Mouse (Mus musculus): ENCODE results near the gene Isoc2a.

Gene Isoc2a

DNA sequence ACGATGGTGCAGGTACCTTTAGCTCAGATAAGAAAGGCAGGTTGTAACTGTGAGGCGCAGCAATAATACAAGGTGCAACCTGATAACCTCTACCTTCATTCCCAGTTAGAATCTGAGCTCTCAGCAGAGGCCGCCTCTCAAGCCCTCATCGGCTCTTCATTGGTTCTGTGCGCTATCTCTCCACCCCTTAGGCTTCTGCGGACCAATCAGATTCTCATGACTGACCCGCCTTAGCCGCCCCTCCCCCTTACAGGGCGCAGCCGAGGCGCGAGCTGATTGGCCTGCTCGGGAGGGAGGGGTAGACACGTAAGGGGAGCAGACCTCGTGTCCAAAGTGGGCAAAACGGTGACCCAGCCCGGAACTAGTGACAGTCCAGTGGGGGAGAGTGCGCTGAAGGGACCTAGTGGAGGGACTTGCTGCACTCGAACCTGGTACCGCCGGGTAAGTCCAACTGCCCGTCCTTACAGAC, at the start of gene Isoc2a:
Gene Isoc2a (plus strand): TSS at position 401 of the 469 bp plus-strand sequence.
- DNase-seq (ENCODE audit: low read depth, low spot score), result peak; percentile 96
- Histone ChIP-seq H3K36me3 (ENCODE audit: control insufficient read depth, insufficient read depth, low read length, poor library complexity, severe bottlenecking) (no peaks in the 10 kb centered on the region), H3K27me3 (ENCODE audit: control insufficient read depth, insufficient read depth, low read length, poor library complexity, severe bottlenecking) (no peaks in the 10 kb centered on the region)

DNA sequence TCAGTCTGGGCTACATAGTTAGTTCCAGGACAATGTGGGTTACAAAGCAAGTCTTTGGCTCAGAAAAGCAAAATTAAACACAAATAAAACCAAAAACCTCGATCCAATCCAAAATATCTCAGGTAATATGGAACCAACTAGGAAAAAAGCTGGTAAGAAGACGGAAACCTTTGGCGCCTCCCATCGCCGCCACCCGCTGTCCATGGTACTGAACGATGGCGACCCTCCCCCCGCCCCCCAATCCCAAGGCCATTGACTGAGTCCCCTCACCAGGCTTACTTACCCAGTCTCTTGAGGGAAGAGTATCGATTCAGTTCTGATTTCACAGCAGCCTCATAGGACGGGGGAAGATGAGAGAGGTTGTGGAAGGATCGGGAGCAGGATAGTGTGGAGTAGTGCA, 46.5 kb upstream of the Isoc2a start:
- Histone ChIP-seq H3K27me3 (ENCODE audit: control insufficient read depth, insufficient read depth, low read length, poor library complexity, severe bottlenecking) (no peaks in the 10 kb centered on the region), H3K36me3 (ENCODE audit: control insufficient read depth, insufficient read depth, low read length, poor library complexity, severe bottlenecking) (no peaks in the 10 kb centered on the region)
- no peak for DNase-seq (ENCODE audit: low read depth, low spot score)

DNA sequence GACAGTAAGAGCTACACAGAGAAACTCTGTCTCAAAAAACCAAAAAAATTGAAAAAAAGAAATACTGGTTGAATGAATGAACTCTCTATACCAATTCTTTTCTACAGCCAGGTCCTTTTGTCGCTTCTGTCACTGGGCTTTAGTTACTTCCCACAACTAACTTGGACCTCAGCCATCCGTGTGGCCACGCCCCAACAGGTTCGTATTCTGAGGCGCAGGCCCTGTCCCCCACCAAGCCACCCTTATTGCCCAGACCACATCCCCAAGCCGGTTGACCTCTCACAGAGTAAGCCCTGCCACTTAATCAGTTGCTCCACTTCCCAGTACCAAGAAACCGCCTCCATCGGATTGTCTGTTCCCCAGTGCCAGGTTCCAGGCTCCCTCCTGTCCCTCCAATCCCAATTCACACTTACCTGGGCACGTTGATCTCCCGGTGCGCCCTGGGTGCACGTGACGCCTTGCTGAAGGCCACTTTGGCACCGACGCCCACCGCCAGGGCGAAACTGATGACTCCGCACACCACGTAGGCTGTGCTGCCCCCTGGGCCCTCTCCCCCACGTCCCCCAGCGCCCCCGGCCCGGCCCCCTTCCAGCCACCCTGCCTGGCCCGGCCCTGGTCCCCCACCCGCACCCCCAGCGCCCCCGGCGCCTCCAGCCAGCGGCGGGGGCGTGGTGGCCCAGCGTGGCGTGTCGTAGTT, 41.2 kb upstream of the Isoc2a start:
- no peak for DNase-seq (ENCODE audit: low read depth, low spot score)
- Histone ChIP-seq H3K27me3 (ENCODE audit: control insufficient read depth, insufficient read depth, low read length, poor library complexity, severe bottlenecking) (peaks cover 2% of the 10 kb centered on the region; the same call in 1 of the 2 replicates), H3K36me3 (ENCODE audit: control insufficient read depth, insufficient read depth, low read length, poor library complexity, severe bottlenecking) (no peaks in the 10 kb centered on the region)

DNA sequence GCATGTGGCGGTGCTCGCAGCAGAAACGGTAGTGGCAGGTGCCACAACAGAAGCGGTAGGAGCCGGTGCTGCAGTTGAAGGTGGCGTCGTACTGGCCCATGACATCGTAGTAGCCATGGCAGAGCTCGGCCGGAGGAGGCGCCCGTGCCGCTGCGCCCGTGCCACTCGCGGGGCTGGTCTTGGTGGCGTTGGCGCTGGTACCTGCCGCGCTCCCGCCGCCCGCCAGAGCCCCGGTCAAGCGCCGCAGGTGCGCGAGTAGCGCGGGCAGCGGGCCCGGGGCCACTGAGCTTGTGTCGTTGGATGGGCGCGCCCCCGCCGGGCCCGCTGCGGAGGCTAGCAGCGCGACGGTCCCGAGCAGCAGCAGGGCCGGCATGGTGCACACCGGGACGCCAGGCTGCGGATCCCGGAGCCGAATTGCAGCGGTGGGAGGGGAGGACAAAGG, 40.6 kb upstream of the Isoc2a start:
- peak; percentile 73 for DNase-seq (ENCODE audit: low read depth, low spot score)
- Histone ChIP-seq H3K27me3 (ENCODE audit: control insufficient read depth, insufficient read depth, low read length, poor library complexity, severe bottlenecking) (peaks cover 2% of the 10 kb centered on the region; the same call in 1 of the 2 replicates), H3K36me3 (ENCODE audit: control insufficient read depth, insufficient read depth, low read length, poor library complexity, severe bottlenecking) (no peaks in the 10 kb centered on the region)

DNA sequence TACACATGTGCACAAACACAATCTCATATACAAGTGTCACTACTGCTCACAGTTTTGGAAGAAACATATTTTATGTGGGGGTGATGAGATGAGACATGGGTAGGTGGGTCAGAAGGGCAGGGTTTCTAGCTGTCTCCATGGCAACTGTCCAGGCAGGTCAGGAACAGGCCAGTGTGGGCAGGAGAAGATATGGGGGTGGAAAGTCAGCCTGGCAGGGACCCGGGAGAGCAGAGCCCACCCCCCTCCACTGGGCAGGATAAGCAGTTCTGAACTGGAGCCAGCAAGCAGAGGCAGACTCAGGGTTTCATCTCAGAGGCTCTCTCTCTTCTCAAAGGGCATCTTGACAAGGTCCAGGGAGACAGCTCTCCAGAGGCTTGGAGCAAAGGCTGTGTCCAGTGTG, 39.3 kb upstream of the Isoc2a start:
- DNase-seq (ENCODE audit: low read depth, low spot score), result no peak
- H3K36me3 ChIP-seq (ENCODE audit: control insufficient read depth, insufficient read depth, low read length, poor library complexity, severe bottlenecking), result no peaks in the 10 kb centered on the region
- peaks cover 2% of the 10 kb centered on the region; the same call in 1 of the 2 replicates for H3K27me3 ChIP-seq (ENCODE audit: control insufficient read depth, insufficient read depth, low read length, poor library complexity, severe bottlenecking)

DNA sequence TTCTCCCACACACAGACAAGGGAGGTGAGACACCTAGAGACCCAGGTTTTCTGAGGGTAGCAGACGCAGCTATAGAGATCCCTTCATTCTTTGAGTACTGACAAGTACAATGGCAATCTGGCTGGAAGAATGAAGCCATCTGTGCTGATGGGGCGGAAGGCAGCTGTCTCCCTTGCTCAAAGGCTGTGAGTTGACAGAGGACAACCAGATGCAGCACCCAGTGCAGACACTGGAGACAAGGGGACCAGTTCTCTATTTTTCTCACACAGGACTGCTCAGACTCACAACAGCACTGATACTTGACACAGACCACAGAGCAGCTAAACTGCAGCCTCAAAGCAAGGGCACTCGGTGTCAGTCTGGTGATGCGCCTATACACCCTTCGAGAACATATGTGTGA, 34.9 kb upstream of the Isoc2a start:
- Histone ChIP-seq H3K36me3 (ENCODE audit: control insufficient read depth, insufficient read depth, low read length, poor library complexity, severe bottlenecking) (no peaks in the 10 kb centered on the region), H3K27me3 (ENCODE audit: control insufficient read depth, insufficient read depth, low read length, poor library complexity, severe bottlenecking) (peaks cover 2% of the 10 kb centered on the region; the same call in 1 of the 2 replicates)
- DNase-seq (ENCODE audit: low read depth, low spot score), result no peak

DNA sequence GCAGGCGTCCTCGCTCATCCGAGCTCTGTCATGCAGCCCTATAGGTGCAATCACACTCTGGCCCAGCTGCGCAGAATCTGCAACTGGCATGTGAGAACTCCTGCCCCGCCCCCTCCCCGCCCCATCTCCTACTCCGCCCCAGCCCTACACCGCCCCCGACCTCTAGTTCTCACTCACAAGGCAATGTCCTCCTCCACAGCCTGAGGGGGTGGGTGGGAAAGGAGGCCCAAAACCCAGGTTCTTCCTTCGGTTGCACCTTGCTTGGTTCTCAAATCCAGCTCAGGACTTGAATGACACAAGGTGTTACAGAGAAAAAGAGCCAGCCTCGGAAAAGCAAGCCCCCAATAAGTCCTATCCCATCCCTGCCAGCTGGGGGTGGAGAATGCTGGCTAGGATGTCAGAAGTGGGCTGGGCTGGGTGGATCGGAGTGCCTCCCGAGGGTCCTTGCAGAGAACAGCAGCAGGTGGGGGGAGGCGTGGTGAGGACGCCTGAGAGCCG, 34.3 kb upstream of the Isoc2a start:
- H3K36me3 ChIP-seq (ENCODE audit: control insufficient read depth, insufficient read depth, low read length, poor library complexity, severe bottlenecking), result no peaks in the 10 kb centered on the region
- peaks cover 2% of the 10 kb centered on the region; the same call in 1 of the 2 replicates for H3K27me3 ChIP-seq (ENCODE audit: control insufficient read depth, insufficient read depth, low read length, poor library complexity, severe bottlenecking)
- DNase-seq (ENCODE audit: low read depth, low spot score), result peak; percentile 17

DNA sequence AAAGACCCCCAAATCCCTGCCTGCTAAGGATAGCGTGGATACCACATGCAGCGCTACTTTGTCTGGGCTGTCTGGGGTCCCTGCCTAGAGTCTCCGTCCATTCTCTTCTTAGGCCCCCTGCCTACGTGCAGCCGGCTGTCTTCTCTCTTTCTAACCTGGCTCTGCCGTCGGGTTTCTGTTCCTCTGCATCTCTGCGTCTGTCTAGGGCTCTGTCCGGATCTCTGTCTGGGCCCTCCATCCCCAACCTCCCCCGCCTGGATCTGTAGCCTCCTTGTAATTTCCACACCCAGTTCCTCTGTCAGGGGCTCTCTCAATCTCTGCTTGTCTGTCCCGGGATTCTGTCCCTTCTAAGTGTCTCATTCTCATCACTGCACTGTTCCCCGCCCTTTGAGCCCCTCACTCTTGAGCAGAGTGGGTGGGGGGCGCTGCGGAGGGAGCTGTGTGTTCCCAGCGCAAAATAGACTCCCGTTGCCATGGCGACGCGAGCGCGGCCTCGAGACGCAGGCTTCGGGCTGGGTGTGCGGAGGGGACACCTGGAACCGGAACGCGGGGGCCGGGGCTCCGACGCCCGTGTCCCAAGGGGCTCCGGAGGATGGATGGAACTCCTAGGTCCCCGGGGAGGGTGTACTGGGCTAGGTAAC, 33.2 kb upstream of the Isoc2a start:
- no peaks in the 10 kb centered on the region; the same call in 1 of the 2 replicates for H3K27me3 ChIP-seq (ENCODE audit: control insufficient read depth, insufficient read depth, low read length, poor library complexity, severe bottlenecking)
- no peaks in the 10 kb centered on the region for H3K36me3 ChIP-seq (ENCODE audit: control insufficient read depth, insufficient read depth, low read length, poor library complexity, severe bottlenecking)
- no peak for DNase-seq (ENCODE audit: low read depth, low spot score)

DNA sequence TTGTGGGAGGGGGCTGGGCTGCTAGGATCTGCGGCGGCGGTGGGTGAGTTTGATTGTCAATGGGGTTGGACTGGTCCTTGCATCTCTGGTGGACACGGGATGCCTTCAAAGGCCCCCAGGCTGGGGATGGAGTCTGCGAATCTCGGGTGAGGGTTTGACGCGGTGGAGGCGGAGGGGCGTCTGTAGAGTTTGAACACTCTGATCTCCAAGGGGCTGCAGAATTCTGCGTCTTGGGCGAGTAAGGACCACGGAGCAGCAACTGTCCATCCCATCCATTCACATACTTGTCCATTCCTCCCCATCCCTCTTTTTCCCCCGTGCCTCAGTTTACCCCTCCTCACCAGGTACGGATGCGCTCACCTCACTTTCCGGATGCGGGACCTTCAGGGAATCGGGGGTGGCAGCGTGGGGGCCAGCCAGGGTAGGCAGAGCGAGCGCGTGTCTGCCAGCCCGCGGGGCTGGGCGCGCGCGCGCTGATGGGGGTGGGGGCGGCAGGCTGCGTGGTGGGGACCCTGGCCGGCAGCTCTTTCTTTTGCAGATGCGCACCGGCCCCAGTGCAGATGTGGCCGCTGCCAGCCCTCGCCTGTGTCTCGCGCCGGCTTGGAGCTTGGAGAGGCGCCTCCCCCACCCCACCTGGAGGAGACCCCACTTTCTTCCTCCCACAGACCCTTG, 32.6 kb upstream of the Isoc2a start, which contains the start of gene Shisa7:
Gene Shisa7 (minus strand): TSS at position 452 of the 672 bp plus-strand sequence.
- Histone ChIP-seq H3K27me3 (ENCODE audit: control insufficient read depth, insufficient read depth, low read length, poor library complexity, severe bottlenecking) (no peaks in the 10 kb centered on the region; the same call in 1 of the 2 replicates), H3K36me3 (ENCODE audit: control insufficient read depth, insufficient read depth, low read length, poor library complexity, severe bottlenecking) (no peaks in the 10 kb centered on the region)
- DNase-seq (ENCODE audit: low read depth, low spot score), result no peak

DNA sequence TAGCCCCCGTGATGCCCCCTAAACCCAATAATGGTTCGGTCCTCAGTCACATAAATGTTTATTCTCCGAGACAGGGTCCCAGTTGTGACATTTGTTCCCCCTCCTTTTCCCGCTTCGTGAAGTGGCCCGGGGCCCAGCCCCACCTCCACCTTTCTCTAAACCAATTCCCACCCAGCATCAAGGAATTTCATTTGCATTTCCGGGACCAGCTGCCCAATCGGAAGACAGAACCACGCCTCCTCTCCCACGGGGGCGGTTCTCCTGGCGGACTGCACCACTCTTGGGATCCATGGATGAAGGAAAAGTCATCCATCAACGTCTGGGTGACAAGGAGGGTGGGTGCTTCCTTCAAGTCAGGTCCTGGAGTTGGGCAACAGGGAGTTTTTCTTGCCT, 32.0 kb upstream of the Isoc2a start:
- Histone ChIP-seq H3K27me3 (ENCODE audit: control insufficient read depth, insufficient read depth, low read length, poor library complexity, severe bottlenecking) (no peaks in the 10 kb centered on the region), H3K36me3 (ENCODE audit: control insufficient read depth, insufficient read depth, low read length, poor library complexity, severe bottlenecking) (no peaks in the 10 kb centered on the region)
- no peak for DNase-seq (ENCODE audit: low read depth, low spot score)

DNA sequence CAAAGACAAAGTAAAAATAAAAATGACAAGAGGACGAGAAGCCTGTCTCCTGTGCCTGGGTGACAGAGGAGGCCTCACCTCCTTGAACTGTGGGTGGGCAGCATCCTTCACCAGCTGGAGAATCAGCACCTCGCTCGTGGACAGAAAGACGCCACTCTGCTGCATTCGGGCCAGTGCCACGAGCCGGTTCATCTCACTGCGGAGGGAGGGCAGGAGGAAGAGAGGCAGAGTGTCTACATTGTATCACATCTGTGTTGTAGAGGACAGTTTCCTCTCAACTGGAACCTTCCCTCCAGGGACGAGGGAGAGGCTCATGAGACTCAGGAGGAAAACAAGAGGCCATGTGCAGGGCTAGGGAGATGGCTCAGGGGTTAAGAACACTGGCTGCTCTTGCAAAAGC, 27.6 kb upstream of the Isoc2a start:
- H3K27me3 ChIP-seq (ENCODE audit: control insufficient read depth, insufficient read depth, low read length, poor library complexity, severe bottlenecking), result no peaks in the 10 kb centered on the region
- DNase-seq (ENCODE audit: low read depth, low spot score), result no peak

DNA sequence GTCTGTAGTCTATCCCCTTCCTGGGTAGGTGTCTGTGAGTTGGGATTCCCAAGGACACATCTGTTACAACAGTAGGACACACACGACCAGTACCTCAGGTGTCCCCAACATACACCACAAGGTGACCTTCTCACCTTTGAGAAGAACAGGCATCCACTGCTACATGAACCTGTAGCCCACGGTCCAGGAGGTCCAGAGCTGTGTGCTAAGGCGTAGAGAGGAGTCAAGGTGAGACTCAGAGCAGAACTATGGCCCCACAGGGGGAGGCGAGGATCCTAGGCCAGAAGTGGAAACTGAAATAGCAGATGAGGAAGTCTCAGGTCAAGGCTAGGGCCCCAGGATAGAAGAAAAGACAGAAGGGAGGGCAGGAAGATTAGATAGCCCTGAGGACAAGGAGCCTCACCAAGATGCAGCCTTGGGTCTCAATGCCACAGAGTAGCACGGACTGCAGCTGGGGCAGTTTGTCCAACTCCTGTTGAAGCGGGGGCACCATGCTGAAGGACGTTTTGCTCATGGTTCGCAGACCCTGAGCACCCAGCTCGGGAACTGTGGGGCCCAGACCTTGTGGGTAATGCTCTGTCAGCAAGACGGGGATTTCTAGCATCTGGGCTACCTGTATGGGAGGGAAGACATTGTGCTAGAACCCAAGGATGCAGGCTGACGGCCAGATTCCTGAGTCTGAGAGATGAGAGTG, 26.2 kb upstream of the Isoc2a start:
- DNase-seq (ENCODE audit: low read depth, low spot score), result no peak
- H3K36me3 ChIP-seq (ENCODE audit: control insufficient read depth, insufficient read depth, low read length, poor library complexity, severe bottlenecking), result no peaks in the 10 kb centered on the region
- no peaks in the 10 kb centered on the region for H3K27me3 ChIP-seq (ENCODE audit: control insufficient read depth, insufficient read depth, low read length, poor library complexity, severe bottlenecking)

More for the DNA sequence above, 27.6 kb upstream of the Isoc2a start:
- no peaks in the 10 kb centered on the region for H3K36me3 ChIP-seq (ENCODE audit: control insufficient read depth, insufficient read depth, low read length, poor library complexity, severe bottlenecking)

DNA sequence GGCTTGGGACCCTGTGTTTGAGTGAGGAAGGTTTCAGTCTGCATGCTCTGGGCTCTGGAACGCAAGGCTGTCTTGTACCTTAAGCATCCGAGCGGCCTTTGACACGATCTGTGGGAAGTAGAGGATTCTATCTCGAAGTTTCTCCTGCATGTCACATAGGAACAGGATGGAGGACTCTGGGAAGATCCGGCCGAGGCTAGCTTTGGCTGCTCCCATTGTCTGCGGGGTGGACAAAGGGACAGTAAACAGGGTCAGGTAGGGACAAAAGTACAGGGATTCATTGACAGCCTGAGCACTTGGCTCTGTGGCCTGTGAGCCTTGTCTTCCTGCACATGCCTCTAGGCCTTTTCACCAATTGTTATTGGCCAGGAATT, 25.7 kb upstream of the Isoc2a start:
- Histone ChIP-seq H3K27me3 (ENCODE audit: control insufficient read depth, insufficient read depth, low read length, poor library complexity, severe bottlenecking) (no peaks in the 10 kb centered on the region), H3K36me3 (ENCODE audit: control insufficient read depth, insufficient read depth, low read length, poor library complexity, severe bottlenecking) (no peaks in the 10 kb centered on the region)
- no peak for DNase-seq (ENCODE audit: low read depth, low spot score)

DNA sequence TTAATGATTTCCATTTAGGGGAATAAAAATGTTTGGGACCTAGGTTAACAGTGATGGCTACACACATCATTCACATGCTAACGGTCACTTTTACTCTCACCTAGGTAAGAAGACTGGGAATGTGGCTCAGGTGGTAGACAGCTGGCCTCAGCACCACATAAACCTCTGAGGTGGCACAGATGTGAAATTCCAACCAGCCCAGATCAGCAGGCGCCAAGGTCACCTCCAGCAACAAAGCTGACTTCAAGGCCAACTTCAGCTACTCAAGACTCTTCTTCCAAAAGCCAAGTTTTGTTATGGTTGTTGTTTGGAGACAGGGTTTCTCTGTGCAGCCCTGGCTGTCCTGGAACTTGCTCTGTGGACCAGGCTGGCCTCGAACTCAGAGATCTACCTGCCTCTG, 23.3 kb upstream of the Isoc2a start:
- Histone ChIP-seq H3K36me3 (ENCODE audit: control insufficient read depth, insufficient read depth, low read length, poor library complexity, severe bottlenecking) (no peaks in the 10 kb centered on the region), H3K27me3 (ENCODE audit: control insufficient read depth, insufficient read depth, low read length, poor library complexity, severe bottlenecking) (no peaks in the 10 kb centered on the region)
- DNase-seq (ENCODE audit: low read depth, low spot score), result no peak
